Mouse (Mus musculus) layer of hippocampus, adult 11-12 months (tissue): ENCODE results near the gene Nanog.
"Not testable (repeated sequence)": the region's sequence is repeated elsewhere in the genome, so short reads cannot be mapped to it uniquely, and the experiment has no call there.

ENCODE experiments used
- DNase-seq: peaks from one replicate; pipeline ENCODE4 v3.0.0; 2022; ENCODE audit warnings: low spot score

The Nanog gene

DNA sequence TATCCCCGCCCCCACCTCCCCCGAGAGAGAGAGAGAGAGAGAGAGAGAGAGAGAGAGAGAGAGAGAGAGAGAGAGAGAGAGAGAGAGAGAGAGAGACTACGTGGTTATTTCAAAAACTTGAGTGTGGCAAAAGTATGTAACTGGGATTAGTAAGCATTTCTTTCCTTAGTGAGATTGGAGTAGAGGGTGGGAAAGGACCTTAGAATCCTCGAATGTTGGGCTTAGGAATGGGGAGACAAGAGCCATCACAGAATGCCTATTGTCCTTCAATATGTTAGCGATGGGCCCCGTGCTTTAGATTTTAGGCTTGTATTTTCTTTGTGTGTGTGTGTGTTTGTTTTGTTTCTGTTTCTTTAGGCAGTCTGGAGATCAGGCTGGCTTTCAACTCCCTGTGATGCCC lies 4.0 kb upstream of the Nanog start:
- DNase-seq = no peak

DNA sequence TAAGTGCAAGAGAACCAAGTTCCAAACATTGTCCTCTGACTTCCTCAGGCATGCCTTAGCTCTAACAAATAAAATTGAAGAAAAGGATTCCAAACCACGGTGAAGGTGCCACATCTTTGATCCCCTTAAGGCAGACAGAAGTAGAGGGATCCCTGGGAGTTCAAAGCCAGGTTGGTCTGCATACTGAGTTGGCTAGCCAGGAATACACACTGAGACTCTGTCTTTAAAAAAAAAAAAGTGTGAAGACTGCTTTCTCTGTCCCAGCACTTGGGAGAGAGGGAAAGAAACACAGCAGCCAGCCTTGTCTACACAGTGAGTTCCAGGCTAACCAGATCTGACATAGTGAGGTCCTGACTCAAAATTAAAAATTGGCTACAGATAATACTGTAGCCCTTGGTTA lies 3.6 kb upstream of the Nanog start:
- no peak for DNase-seq

DNA sequence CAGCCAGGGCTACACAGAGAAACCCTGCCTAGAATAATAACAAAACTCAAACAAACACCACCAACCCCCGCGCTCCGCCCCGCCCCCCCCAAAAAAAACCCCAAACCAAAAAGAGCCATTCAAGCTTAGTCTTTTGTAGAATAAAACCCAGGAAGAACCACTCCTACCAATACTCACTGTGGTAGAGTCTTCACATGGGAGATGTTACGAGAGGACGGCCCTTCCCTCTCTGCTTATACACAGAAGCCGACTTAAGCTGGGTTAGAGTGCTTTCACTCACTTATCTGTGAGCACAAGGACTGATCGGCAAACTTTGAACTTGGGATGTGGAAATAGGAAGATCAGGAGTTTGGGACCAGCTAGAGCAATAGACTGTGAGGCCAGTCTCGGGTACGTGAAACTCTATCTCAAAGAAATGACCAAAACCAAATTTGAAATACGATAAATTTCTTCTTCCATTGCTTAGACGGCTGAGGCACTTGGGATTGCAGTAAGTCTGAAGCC lies 900 bp upstream of the Nanog start:
- no peak for DNase-seq

DNA sequence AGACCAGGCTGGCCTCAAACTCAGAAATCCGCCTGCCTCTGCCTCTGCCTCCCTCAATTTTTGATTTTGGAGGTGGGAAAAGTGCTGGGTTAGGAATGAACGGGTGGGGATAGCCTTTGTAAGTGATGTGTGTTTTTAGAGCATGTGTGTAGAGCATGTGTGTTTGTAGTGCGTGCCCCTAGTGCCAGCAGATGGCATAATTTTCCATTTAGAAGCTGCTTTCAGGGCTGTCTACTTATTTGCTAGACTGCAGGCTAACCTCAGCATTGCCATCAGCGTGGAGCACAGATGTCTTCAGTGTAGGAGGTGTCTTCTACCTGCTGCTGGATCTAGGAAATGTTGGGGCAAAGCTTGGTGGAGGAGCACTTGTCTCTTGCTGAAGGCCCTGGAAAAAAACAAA lies 1.5 kb downstream of the Nanog start:
- DNase-seq = no peak

DNA sequence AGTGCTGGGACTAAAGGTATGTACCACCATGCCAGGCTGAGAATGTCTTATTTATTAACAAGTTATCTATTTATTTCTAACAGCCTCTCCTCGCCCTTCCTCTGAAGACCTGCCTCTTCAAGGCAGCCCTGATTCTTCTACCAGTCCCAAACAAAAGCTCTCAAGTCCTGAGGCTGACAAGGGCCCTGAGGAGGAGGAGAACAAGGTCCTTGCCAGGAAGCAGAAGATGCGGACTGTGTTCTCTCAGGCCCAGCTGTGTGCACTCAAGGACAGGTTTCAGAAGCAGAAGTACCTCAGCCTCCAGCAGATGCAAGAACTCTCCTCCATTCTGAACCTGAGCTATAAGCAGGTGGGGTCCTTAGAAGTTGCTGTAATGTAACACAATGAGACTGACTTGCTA lies 4.2 kb downstream of the Nanog start:
- DNase-seq = no peak

DNA sequence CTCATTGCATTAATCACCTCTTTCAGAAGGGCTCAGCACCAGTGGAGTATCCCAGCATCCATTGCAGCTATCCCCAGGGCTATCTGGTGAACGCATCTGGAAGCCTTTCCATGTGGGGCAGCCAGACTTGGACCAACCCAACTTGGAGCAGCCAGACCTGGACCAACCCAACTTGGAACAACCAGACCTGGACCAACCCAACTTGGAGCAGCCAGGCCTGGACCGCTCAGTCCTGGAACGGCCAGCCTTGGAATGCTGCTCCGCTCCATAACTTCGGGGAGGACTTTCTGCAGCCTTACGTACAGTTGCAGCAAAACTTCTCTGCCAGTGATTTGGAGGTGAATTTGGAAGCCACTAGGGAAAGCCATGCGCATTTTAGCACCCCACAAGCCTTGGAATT lies 5.8 kb downstream of the Nanog start:
- DNase-seq = not testable (repeated sequence)

DNA sequence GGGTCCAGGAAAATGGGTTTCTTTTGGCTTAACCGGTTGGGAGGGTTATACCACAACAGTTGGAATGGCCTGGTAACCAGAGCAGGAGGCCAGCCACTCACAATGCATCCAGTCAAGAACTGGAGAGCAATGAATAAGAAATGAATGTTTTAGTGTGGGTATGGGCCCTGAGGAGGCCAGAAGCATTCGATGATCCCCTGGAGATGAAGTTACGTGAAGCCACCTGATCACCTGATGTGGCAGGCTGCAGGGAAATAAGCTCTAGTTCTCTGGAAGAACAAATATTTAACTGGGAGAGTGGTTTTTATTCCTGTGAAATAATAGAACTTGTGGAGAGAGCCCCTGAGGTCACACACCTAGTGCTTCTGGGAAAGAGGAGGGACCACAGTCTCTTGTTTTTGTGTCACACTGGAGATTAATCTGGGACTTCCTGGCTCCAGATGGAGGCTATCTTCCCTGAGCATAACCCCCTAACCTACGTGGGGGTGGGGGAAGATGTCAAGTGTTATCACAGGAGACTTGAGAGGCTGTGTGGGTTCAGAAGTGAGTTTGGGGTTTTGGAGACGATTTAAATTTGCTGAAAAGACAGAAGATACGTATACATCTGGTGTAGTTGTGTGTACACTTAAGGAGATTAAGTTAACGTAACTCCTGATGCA lies 7.5 kb downstream of the Nanog start:
- DNase-seq = no peak

DNA sequence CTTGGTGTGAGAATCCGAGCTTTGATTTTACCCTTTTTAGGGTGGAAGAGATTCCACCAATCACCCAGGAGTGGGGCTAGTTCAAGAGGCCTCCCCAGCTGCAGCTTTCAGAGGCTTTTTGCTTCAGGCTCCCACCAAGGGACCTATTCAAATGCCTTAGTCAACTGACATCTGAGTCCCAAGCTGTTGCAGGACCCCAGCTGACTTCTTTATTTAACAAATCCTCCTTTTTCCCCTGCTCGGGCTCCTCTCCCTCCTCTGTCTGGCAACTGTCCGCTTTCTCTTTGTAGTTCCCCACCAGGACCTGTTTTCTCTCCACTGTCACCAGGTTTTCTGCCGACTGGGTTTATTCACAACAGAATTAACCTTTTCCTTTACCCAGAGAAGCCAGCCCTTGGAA lies 8.6 kb downstream of the Nanog start:
- DNase-seq = no peak

DNA sequence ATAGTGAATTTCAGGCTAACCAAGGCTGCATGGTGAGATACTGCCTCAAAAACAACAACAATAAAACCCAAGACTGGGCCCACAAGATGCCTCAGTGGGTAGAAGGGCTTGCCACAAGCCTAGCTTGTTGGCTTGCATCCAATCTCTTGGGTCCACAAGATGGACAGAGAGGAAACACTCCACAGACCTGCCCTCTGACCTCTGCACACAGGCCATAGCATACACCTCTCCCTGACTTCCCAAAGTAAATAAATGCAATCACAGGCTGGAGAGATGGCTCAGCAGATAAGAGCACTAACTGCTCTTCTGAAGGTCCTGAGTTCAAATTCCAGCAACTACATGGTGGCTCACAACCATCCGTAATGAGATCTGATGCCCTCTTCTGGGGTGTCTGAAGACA lies 10.9 kb downstream of the Nanog start:
- not testable (repeated sequence) for DNase-seq

DNA sequence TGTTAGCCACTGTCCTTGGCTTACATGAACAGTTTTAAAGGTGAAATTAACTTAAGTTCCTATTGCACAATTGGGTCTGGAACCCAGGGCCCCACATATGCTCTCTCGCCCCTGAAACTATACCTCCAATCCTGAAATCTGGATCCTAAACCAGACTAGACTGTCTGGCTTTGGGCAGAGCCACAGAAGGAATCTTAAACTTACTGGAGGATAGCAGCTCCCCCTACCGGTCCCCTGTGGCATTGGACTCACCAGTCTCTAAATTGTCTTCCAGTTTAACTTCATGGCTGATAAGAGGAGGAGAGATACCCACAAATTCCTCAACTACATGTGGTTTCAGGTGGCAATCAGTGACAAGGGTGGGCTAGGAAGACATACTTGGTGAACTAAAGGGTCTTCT lies 12.7 kb downstream of the Nanog start:
- DNase-seq = peak; percentile 76

DNA sequence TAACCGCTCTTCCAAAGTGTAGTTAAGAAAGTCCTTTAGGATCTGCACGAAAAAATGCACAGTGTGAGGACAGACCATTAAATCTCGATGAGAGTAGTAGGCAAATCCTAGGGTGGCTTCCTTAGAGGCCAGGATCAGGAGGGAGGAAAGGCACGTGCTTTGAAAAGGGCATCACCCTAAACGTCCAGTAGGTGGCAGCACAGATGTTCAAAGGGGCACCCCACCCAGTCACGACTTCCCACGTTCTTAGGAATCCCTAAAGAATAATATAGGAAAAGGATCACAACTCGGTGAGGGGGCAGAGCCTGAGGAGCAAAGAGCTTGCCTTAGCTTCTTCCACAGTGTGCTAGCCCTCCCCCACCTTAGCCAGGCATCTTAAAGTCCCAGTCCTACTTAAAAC lies 32.7 kb downstream of the Nanog start:
- DNase-seq = peak; percentile 77

DNA sequence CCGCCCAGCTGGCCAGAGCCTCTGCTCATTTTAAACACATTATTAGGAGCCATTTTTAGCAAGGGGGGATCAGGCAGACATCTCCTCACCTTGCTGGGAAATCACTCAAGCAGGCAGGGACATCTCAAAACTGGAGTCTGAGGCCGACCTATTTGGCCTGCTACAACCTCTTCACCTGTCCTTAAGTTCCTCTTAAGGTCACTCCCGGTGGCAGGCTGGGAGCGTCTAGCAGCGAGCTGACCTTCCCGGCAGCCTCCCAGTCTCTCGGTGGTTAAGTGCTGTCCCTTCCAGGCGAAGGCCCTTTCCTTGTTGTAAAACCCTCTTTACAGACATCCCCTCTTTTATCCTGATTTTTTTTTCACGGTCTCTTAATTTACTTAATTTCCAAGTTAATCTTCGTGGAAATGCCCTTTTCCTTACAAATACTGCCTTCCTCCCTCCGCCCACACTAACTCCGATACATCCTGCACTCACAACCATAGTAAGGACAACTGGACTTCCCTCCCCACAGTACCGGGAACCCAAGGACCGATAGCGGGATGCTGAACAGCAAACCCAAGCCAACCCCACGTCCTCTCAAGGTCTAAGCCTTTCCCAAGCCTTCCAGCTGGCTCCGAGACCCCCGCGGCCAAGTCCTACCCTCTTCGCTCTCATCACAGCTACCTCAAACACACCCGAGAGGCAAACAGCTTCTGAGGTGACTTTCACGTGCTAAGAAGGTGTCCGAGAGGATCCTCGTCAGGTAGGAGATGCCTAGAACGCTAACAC lies 34.4 kb downstream of the Nanog start:
- no peak for DNase-seq

DNA sequence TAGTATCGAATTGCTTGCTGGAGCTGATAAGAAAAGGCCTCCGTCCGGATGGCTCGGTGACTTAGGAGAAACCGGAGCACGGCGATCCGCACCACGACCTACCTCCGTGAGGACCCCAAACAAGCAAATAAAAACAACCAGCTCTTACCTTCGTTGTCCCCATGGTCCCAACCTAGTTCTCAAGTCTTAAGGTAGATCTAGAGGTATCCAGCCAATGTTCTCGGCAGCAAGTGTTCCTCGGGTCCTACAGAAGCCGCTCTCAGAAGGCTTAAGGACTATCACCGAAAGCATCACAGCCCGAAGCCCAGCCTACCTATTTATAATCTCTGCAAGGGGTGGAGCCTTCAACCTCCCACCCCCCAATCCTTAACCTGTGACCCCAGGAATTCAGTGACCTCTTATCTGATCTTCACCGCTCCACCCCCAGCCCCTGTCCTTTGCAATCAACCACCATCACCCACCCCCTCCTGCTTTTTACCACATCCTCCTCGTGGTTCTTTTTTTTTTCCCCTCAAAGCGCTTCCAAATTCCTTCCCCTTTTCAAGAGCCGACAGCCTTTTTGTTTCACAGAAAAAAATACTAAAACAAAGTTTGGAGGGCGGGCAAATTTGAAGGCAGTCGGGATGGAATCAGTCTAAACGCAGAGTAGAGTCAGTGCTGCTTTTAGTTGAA lies 35.1 kb downstream of the Nanog start:
- DNase-seq = peak; percentile 63

DNA sequence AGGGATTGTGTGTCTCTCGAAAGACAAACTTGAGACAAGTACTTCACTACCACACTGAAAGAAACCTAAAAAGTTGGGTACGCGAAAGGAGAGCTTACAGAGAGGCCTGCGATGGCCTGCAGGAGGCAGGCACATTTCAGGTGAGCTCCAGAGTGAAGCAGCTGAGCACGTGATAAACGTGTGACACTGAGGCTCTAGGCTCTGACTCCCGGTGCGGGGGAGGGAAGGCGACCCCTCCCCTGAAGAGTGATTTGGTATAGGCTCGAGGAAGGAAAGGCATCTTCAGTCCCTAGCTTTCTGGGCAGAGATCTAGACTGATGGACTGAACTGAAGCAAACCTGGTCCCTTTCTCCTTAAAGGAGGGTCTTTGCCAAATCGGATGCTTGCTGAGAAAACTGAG lies 36.1 kb downstream of the Nanog start:
- DNase-seq = no peak

DNA sequence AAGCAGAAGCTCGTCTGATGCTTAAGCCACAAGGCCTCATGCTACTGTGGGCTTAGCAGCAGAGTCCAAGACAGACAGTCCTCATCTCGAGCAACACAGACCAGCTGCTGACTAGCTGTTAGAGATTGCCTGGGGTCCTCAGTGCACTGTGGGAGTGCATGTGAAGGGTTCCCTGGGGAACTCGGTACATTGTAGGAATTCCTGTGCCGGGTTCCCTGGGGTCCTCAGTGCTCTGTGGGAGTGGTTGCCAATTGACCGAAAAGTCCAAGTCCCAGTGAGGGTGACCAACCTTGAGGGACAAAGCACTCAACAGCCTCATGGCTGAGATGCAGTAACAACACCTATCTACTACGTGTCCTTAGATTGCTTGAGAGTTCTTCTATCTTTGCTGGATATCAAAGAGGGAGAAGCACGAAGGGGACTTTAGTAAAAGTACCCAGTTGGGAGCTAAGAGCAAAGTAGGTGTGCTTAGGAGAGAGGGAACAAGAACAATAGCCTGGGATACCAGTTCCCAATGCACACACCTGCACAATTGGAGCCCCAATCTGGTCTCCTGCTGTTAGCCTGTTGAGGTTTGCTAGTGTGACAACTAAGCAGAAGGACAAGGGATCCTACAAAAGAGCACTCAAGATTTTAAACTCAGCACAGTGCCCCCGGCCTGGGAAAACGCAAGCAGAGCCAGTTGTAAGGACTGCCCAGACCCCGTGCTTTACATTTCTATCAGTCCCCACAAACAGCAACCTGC lies 37.4 kb downstream of the Nanog start:
- DNase-seq = no peak

DNA sequence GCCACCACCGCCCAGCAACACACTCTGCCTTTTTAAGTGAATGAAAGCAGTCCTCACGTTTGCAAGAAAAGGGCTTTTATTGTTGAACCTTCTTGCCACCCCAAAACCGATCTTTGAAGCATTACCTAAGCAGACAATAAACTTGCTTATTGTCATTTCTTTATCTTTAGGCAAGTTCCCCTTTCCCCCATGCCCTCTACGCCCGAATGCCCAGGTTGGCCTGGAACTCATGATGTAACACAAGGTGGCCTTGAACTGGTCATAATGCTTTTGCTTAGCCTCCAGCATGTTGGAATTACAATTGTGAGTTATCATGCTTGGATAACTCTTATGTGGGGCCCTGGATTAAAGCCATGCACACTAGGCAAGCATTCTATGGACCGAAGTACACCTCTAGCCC lies 43.3 kb downstream of the Nanog start:
- no peak for DNase-seq

DNA sequence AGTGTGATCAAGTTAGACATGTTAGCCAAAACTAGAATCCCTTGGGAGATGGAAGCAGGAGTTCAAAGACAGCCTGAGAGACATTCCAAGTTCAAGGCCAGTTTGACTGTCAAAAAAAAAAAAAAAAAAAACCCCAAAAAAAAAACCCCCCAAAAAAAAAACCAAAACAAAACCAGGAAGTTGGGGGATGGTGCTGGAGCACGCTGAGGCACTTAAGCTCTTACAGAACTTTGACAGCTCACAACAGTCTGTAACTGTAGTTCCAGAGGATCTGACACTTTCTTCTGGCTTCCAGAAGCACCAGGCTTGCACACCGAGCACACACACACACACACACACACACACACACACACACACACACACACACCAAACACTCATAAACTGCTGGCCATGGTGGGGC lies 48.6 kb downstream of the Nanog start:
- DNase-seq = no peak

DNA sequence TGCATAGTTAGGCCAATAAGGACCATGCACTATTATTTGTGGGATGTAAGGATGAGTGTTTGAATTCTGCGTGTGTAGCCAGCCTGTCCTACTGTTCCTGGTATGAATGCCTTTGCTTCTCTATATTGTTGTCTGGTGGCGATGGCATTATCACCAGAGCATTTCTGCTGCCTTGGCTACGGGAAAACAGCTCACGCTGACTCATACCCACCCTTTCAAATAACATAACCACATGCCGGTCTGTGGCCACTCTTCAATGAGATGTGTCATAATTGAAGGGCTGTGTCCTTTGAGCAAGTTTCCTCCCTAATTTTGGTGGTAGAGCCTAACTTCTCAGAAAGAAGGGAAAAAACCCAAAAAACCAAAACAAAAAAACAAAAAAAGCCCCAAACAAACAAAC lies 51.4 kb downstream of the Nanog start:
- no peak for DNase-seq

DNA sequence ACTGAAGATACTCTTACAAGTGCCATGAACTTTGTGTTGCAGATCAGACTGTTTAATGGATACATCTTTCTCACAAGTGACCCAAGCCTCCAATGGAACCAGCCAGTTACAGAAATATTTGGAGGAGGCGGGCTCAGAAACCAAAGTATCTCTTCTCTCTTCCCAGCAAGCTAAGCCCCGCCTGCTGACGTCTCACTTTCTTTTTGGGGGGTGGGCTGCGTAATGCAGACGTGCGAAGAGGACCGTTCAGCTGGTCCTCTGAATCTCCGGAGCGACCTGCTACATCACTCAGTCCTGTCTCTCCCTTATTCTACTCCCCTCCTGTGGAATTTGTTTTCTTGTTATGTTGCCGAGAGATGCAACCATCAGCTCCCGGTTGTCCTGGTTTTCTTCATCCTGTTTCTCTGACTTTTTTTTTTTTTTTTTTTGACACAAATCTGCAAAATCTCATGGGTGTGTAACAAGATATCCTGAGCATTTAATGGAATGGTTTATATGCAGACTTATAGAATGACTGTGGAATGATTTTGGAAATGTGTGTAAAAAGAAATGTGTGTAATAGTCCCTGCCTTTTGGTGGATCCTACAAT lies 53.8 kb downstream of the Nanog start:
- DNase-seq = peak; percentile 87

DNA sequence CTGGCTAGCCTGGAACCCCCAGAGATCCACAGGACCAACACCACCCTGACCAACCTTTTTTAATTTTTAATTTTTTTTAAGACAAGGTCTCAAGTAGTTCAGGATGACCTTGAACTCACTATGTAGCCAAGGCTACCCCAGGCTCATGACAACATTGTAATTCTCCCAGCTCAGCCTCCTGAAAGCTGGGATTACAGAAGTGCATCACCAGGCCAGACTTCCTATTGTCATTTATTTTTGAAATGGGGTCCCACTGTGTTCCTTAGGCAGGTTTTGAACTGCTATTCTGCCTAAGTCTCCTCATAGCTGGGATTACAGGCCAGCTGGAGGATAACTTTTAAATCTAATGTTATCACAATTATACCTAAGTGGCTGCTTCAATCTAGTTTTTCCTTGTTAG lies 54.6 kb downstream of the Nanog start:
- DNase-seq = no peak

DNA sequence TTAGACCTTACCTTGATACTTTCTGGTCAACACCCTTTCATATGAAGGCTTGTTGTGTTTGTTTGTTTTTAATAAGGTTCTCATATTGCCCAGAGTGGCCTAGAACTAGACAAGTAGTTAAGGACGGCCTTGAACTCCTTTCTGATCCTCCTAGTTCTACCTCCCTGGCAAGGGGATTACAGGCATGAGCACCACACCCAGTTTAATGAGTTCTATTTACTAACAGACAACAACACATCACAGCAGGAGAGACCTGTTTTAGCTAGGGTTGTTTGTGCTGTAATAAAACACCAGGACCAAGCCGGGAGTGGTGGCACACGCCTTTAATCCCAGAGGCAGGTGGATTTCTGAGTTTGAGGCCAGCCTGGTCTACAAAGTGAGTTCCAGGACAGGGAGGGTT lies 55.2 kb downstream of the Nanog start:
- DNase-seq = no peak
